Mouse (Mus musculus) megakaryocyte progenitor cell, adult 5-6 weeks (primary cell): ENCODE measurements at regions not wholly inside any gene's neighbourhood (a gene's known extent, or its start where the extent isn't known, plus 50 kb on each side); places are given as distances from the start of the nearest gene placed in this dataset.

Experiments
- ATAC-seq: replicated peaks from 2 replicates; pipeline ENCODE4 v1.8.0; 2016; ENCODE audit warnings: mild to moderate bottlenecking, moderate TSS enrichment, inconsistent platforms; ENCODE audit not compliant: poor library complexity

- ATAC-seq, result no peak
Measured at GRCm38 (mm10) chr7:137745991-137746390, 308.6 kb downstream of the Glrx3 start.

- no peak for ATAC-seq
Measured at GRCm38 (mm10) chr7:137748936-137749335, 311.5 kb downstream of the Glrx3 start.

GRCm38 (mm10) chr7:137750741-137751140 lies 313.3 kb downstream of the Glrx3 start:
- ATAC-seq, result no peak

- no peak for ATAC-seq
Measured at GRCm38 (mm10) chr7:137751151-137751859, 313.9 kb downstream of the Glrx3 start.

- no peak for ATAC-seq
Measured at GRCm38 (mm10) chr7:137765961-137766360, 328.5 kb downstream of the Glrx3 start.

- ATAC-seq, result no peak
Measured at GRCm38 (mm10) chr7:137766721-137767120, 329.3 kb downstream of the Glrx3 start.

GRCm38 (mm10) chr7:137773051-137773964 lies 335.9 kb downstream of the Glrx3 start:
- no peak for ATAC-seq

- no peak for ATAC-seq
Measured at GRCm38 (mm10) chr7:137773965-137774310, 336.5 kb downstream of the Glrx3 start.

GRCm38 (mm10) chr7:137783954-137784353 lies 346.5 kb downstream of the Glrx3 start:
- peak; percentile 74 for ATAC-seq

- ATAC-seq, result no peak
Measured at GRCm38 (mm10) chr7:137805361-137805760, 367.9 kb downstream of the Glrx3 start.

GRCm38 (mm10) chr7:137812839-137813238 lies 375.4 kb downstream of the Glrx3 start:
- ATAC-seq, result no peak

- no peak for ATAC-seq
Measured at GRCm38 (mm10) chr7:137840520-137840919, 403.1 kb downstream of the Glrx3 start.

- ATAC-seq, result no peak
Measured at GRCm38 (mm10) chr7:137841044-137841443, 403.6 kb downstream of the Glrx3 start.

- no peak for ATAC-seq
Measured at GRCm38 (mm10) chr7:137841456-137842100, 404.2 kb downstream of the Glrx3 start.

GRCm38 (mm10) chr7:137847856-137848255 lies 410.4 kb downstream of the Glrx3 start:
- no peak for ATAC-seq

GRCm38 (mm10) chr7:137851061-137851460 lies 413.6 kb downstream of the Glrx3 start:
- no peak for ATAC-seq

- ATAC-seq, result no peak
Measured at GRCm38 (mm10) chr7:137859681-137860080, 422.3 kb downstream of the Glrx3 start.

- peak; percentile 77 for ATAC-seq
Measured at GRCm38 (mm10) chr7:137860520-137860919, 423.1 kb downstream of the Glrx3 start.

- ATAC-seq, result no peak
Measured at GRCm38 (mm10) chr7:137864912-137865311, 427.5 kb downstream of the Glrx3 start.

- no peak for ATAC-seq
Measured at GRCm38 (mm10) chr7:137865457-137865856, 428.0 kb downstream of the Glrx3 start.

GRCm38 (mm10) chr7:137866880-137867279 lies 429.5 kb downstream of the Glrx3 start:
- ATAC-seq, result no peak

- no peak for ATAC-seq
Measured at GRCm38 (mm10) chr7:137868501-137868900, 431.1 kb downstream of the Glrx3 start.
